Mouse (Mus musculus) G1E (cell line): ENCODE measurements at regions not wholly inside any gene's neighbourhood (a gene's known extent, or its start where the extent isn't known, plus 50 kb on each side); places are given as distances from the start of the nearest gene placed in this dataset.

Experiments used
- ATAC-seq: 2 replicates; pipeline ENCODE4 v1.8.0; 2016; ENCODE audit warnings: mild to moderate bottlenecking; ENCODE audit not compliant: insufficient number of reproducible peaks, poor library complexity, low FRiP score, severe bottlenecking; ENCODE audit errors: extremely low read depth
- DNase-seq: peaks from one replicate; pipeline ENCODE4 v3.0.0; 2012; ENCODE audit warnings: low spot score
- H3K27me3 ChIP-seq: 2 replicates; pipeline ENCODE4 v1.6.1; 2012; ENCODE audit warnings: mild to moderate bottlenecking, low read length, inconsistent platforms; ENCODE audit not compliant: insufficient read depth
- H3K36me3 ChIP-seq: replicated peaks from 2 replicates; pipeline ENCODE3; 2012; ENCODE audit warnings: mild to moderate bottlenecking, inconsistent platforms
- H3K4me1 ChIP-seq: 2 replicates; pipeline ENCODE4 v1.6.1; 2012; ENCODE audit warnings: low read depth, low read length, inconsistent platforms, mixed read lengths; ENCODE audit not compliant: insufficient read depth
- H3K4me3 ChIP-seq: 2 replicates; pipeline ENCODE4 v1.5.1; 2012; ENCODE audit warnings: low read depth, mild to moderate bottlenecking, inconsistent platforms, low read length, moderate library complexity, mixed read lengths
- H3K9me3 ChIP-seq: replicated peaks from 2 replicates; pipeline ENCODE4 v1.6.1; 2012; ENCODE audit warnings: inconsistent platforms
- CTCF ChIP-seq: IDR thresholded peaks from 2 replicates; pipeline ENCODE4 v1.5.1; 2012; ENCODE audit warnings: low read depth, low read length, inconsistent platforms, mixed read lengths
- GATA1 ChIP-seq: IDR thresholded peaks from 2 replicates; pipeline ENCODE4 v1.6.1; 2012; ENCODE audit warnings: borderline replicate concordance, low read length, inconsistent platforms, mixed read lengths
- GATA2 ChIP-seq: IDR thresholded peaks from 2 replicates; pipeline ENCODE4 v1.6.1; 2012; ENCODE audit warnings: low read depth, low read length, inconsistent platforms, borderline replicate concordance
- POLR2AphosphoS5 ChIP-seq: IDR thresholded peaks from 2 replicates; pipeline ENCODE4 v1.6.1; 2012; ENCODE audit warnings: low read depth, low read length, inconsistent platforms; ENCODE audit not compliant: insufficient replicate concordance
- TAL1 ChIP-seq: conservative IDR thresholded peaks from 2 replicates; pipeline ENCODE4 v1.6.1; 2012; ENCODE audit warnings: low read depth, low read length, inconsistent platforms, mixed read lengths

GRCm38 (mm10) chr9:115507131-115507689 is 197.0 kb upstream of the Stt3b start:
- Histone ChIP-seq H3K27me3 (no peaks in the 10 kb centered on the region), H3K4me1 (no peaks in the 10 kb centered on the region), H3K4me3 (no peak overlapping the region), H3K9me3 (peaks cover 37% of the 10 kb centered on the region), H3K36me3 (no peaks in the 10 kb centered on the region)
- TF ChIP-seq POLR2AphosphoS5 (no peak), GATA2 (no peak), GATA1 (no peak), TAL1 (no peak), CTCF (no peak)
- ATAC-seq (no peak), DNase-seq (no peak)

- DNase-seq (no peak), ATAC-seq (no peak)
- Histone ChIP-seq H3K27me3 (no peaks in the 10 kb centered on the region), H3K4me3 (no peak overlapping the region), H3K4me1 (no peaks in the 10 kb centered on the region), H3K36me3 (no peaks in the 10 kb centered on the region), H3K9me3 (peaks cover 43% of the 10 kb centered on the region)
- TF ChIP-seq GATA2 = no peak
- TF ChIP-seq CTCF = no peak
- TF ChIP-seq POLR2AphosphoS5 = no peak
- TF ChIP-seq TAL1 = no peak
Observed at GRCm38 (mm10) chr9:115512835-115513629, 202.8 kb upstream of the Stt3b start.

- TF ChIP-seq TAL1 (no peak), GATA1 (no peak), POLR2AphosphoS5 (no peak), CTCF (no peak), GATA2 (no peak)
- ATAC-seq (no peak), DNase-seq (no peak)
- H3K36me3 ChIP-seq = no peaks in the 10 kb centered on the region
- H3K9me3 ChIP-seq = peaks cover 42% of the 10 kb centered on the region
- H3K4me1 ChIP-seq = no peaks in the 10 kb centered on the region
- no peaks in the 10 kb centered on the region for H3K27me3 ChIP-seq
- H3K4me3 ChIP-seq = no peak overlapping the region
Observed at GRCm38 (mm10) chr9:115517903-115518302, 207.7 kb upstream of the Stt3b start.

- no peaks in the 10 kb centered on the region for H3K36me3 ChIP-seq
- no peak overlapping the region for H3K4me3 ChIP-seq
- peaks cover 42% of the 10 kb centered on the region for H3K9me3 ChIP-seq
- no peak for DNase-seq
- ATAC-seq = no peak
- no peaks in the 10 kb centered on the region for H3K4me1 ChIP-seq
- TF ChIP-seq GATA2 = no peak
- no peak for TF ChIP-seq CTCF
- TF ChIP-seq TAL1 = no peak
- no peak for TF ChIP-seq POLR2AphosphoS5
- no peak for TF ChIP-seq GATA1
- H3K27me3 ChIP-seq = no peaks in the 10 kb centered on the region
Observed at GRCm38 (mm10) chr9:115524161-115524560, 213.9 kb upstream of the Stt3b start.

GRCm38 (mm10) chr9:115524591-115524990 is 214.4 kb upstream of the Stt3b start:
- H3K4me1 ChIP-seq = no peaks in the 10 kb centered on the region
- DNase-seq (no peak), ATAC-seq (no peak)
- no peaks in the 10 kb centered on the region for H3K27me3 ChIP-seq
- H3K9me3 ChIP-seq = peaks cover 45% of the 10 kb centered on the region
- H3K4me3 ChIP-seq = no peak overlapping the region
- TF ChIP-seq GATA2 (no peak), GATA1 (no peak), POLR2AphosphoS5 (no peak), TAL1 (no peak), CTCF (no peak)
- no peaks in the 10 kb centered on the region for H3K36me3 ChIP-seq

- ATAC-seq (no peak), DNase-seq (no peak)
- TF ChIP-seq GATA2 = no peak
- no peak for TF ChIP-seq TAL1
- TF ChIP-seq GATA1 = no peak
- TF ChIP-seq POLR2AphosphoS5 = no peak
- TF ChIP-seq CTCF = no peak
- Histone ChIP-seq H3K4me3 (no peak overlapping the region), H3K36me3 (no peaks in the 10 kb centered on the region), H3K27me3 (no peaks in the 10 kb centered on the region), H3K9me3 (peaks cover 61% of the 10 kb centered on the region), H3K4me1 (no peaks in the 10 kb centered on the region)
Observed at GRCm38 (mm10) chr9:115526322-115526721, 216.1 kb upstream of the Stt3b start.
